Mouse (Mus musculus): ENCODE measurements at regions not wholly inside any gene's neighbourhood (a gene's known extent, or its start where the extent isn't known, plus 50 kb on each side); places are given as distances from the start of the nearest gene placed in this dataset.

DNA sequence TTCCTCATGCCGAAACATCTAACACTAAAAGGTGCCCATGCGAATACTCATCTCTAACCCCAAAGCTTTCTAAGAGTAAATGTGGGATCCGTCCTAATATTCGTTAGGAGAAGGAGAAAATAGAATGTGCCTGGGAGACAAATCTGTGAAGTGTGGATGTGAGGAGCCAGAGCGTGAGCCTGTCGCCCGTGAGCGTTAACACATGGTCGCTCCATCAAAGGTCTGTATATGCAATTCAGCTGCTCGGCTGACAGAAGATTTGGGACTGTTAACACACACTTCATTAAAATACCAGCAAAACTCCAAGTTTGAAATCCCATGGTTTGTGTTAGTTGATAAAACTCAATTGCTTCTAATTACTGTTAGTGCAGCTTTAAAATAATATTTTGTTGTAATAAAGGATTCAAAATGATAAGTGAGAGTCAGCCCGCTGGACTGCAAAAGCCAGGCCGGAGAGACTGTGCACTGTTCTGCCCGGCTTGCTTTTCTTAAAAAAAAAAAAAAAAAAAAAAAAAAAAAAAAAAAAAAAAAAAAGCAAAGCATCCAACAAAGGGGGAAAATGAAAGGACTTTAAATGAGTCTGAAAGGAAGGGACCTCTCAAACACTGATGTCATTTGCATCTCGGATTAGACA, 227.0 kb downstream of the Nkx6-1 start:
- WGBS: 79% methylated on average over 14 of the region's 14 CpGs
- no peaks in the 10 kb centered on the region for H3K4me1 ChIP-seq (replicated peaks; ENCODE audit: control insufficient read depth, insufficient read depth, low read length)
- H3K9me3 ChIP-seq (ENCODE audit: control insufficient read depth, low read length): no peaks in the 10 kb centered on the region
- DNase-seq (ENCODE audit: low spot score) (no peak), ATAC-seq (replicated peaks; ENCODE audit: low FRiP score) (no peak)
- no peak overlapping the region for H3K4me3 ChIP-seq (ENCODE audit: low read depth, low read length)
- H3K36me3 ChIP-seq (ENCODE audit: control insufficient read depth, insufficient read depth, low read length): no peaks in the 10 kb centered on the region
- no peak overlapping the region for H3K4me2 ChIP-seq
- no peak overlapping the region for H3K9ac ChIP-seq (ENCODE audit: low read depth, low read length)
- no peaks in the 10 kb centered on the region for H3K27me3 ChIP-seq (replicated peaks; ENCODE audit: control insufficient read depth, insufficient read depth, low read length)
- H3K27ac ChIP-seq (ENCODE audit: low read depth, low read length): no peak overlapping the region

DNA sequence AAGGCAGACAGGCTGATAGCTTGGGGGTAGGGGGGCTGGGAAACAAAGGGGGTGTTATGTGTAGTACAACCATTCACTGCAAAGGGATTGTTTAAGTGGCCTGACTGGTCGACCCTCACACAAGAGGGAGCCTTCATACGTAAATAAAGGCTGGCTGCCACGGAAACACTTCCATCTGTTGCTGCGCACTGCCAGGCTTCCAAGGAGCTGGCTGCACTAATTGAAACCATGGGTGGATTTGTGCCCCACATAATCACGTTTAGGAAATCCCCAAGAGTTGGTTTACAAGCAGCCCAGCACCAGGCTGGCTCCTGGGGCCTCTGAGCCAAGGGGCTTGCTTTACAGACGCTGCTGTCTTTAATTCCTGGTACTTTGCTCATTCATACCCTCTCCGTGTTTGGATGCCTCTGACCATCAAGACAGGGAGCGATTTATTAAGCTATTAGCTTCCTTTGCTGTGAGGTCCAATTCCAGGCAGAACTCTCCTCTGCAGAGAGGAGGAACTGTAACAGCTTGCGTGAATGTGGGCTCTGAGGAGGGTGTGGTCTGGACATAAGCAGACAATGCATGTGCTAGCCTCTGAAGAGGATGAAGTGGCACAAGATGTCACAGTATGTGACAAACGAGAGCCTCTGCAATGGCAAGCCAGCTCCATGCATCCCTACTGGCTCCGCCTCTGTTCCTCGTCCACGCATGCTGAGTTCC, 238.6 kb downstream of the Nkx6-1 start:
- no peak overlapping the region for H3K4me2 ChIP-seq
- DNase-seq (ENCODE audit: low spot score): no peak
- 51% methylated on average over 13 of the region's 13 CpGs for WGBS

DNA sequence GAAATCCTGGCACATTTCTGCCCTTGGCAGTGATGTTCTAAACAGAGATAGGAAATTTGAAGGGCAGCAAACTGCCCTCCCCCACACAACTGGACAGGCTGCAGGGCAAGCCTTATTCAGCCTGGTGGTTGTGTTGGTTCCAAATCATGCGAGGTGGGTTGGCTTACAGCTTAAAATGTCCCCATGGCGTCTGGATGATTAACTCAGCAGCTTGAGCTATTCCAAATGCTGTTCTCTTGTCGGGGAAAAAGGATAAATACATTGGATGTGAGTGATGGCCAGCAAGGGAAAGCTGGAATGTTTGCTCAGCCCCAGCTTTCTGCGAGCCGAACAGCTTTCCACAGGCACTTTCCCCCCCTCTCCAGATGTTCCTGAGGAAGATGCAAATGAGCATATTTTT, 280.5 kb downstream of the Nkx6-1 start:
- H3K9me3 ChIP-seq (ENCODE audit: control insufficient read depth, low read length): no peaks in the 10 kb centered on the region
- H3K36me3 ChIP-seq (ENCODE audit: control insufficient read depth, insufficient read depth, low read length): no peaks in the 10 kb centered on the region
- DNase-seq (ENCODE audit: low spot score): no peak
- H3K27ac ChIP-seq (ENCODE audit: low read depth, low read length): no peak overlapping the region
- H3K4me1 ChIP-seq (replicated peaks; ENCODE audit: control insufficient read depth, insufficient read depth, low read length): no peaks in the 10 kb centered on the region
- ATAC-seq (replicated peaks; ENCODE audit: low FRiP score): no peak
- H3K9ac ChIP-seq (ENCODE audit: low read depth, low read length): no peak overlapping the region
- H3K4me3 ChIP-seq (ENCODE audit: low read depth, low read length): no peak overlapping the region
- H3K27me3 ChIP-seq (replicated peaks; ENCODE audit: control insufficient read depth, insufficient read depth, low read length): no peaks in the 10 kb centered on the region
- no peak overlapping the region for H3K4me2 ChIP-seq
- 62% methylated on average over 5 of the region's 5 CpGs for WGBS

More for the DNA sequence above, 238.6 kb downstream of the Nkx6-1 start:
- Histone ChIP-seq H3K4me1 (replicated peaks; ENCODE audit: control insufficient read depth, insufficient read depth, low read length) (no peaks in the 10 kb centered on the region), H3K9ac (ENCODE audit: low read depth, low read length) (no peak overlapping the region), H3K4me3 (ENCODE audit: low read depth, low read length) (no peak overlapping the region), H3K9me3 (ENCODE audit: control insufficient read depth, low read length) (no peaks in the 10 kb centered on the region), H3K27me3 (replicated peaks; ENCODE audit: control insufficient read depth, insufficient read depth, low read length) (no peaks in the 10 kb centered on the region), H3K27ac (ENCODE audit: low read depth, low read length) (no peak overlapping the region), H3K36me3 (ENCODE audit: control insufficient read depth, insufficient read depth, low read length) (no peaks in the 10 kb centered on the region)
- ATAC-seq (replicated peaks; ENCODE audit: low FRiP score): no peak

DNA sequence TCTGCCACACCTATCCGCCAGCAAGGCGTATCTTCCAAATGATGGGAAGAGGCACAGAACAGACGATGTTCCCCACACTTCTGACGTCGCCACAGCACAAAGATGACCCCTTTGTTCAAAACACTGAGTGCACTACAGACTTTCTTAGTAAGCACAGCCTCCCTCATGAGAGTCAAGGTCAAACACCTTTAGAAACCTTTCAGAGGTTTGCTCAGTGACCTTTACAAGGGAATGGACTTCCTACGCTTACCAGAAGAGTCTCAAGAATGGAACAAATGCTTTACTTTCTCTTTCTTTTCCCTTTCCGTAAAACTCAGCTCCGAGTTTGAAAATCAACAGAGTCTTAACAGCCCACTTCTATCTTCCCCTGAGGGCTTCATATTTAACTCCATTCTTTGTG, 283.4 kb downstream of the Nkx6-1 start:
- Histone ChIP-seq H3K4me1 (replicated peaks; ENCODE audit: control insufficient read depth, insufficient read depth, low read length) (no peaks in the 10 kb centered on the region), H3K9ac (ENCODE audit: low read depth, low read length) (no peak overlapping the region), H3K27me3 (replicated peaks; ENCODE audit: control insufficient read depth, insufficient read depth, low read length) (no peaks in the 10 kb centered on the region), H3K4me2 (no peak overlapping the region), H3K36me3 (ENCODE audit: control insufficient read depth, insufficient read depth, low read length) (no peaks in the 10 kb centered on the region), H3K27ac (ENCODE audit: low read depth, low read length) (no peak overlapping the region), H3K9me3 (ENCODE audit: control insufficient read depth, low read length) (no peaks in the 10 kb centered on the region), H3K4me3 (ENCODE audit: low read depth, low read length) (no peak overlapping the region)
- ATAC-seq (replicated peaks; ENCODE audit: low FRiP score) (no peak), DNase-seq (ENCODE audit: low spot score) (no peak)
- 86% methylated on average over 8 of the region's 8 CpGs for WGBS

DNA sequence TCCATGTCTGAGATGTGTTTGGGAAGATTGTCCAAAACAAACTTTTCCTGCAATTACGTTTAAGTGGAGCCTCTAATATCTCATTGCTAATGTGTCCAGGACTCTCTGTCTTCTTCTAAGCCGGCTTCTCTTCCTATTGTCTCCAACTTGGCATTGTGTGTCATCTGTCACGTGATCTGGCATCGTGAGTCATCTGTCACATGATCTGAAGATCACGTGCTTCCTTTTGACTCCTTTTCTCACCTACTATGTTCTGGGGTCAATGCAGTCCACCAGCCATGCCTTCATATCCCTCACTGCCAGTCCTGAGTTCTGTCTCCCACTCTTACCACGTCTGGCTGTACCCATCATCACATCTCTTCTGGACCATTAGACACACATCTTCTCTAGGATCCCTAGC, 288.1 kb downstream of the Nkx6-1 start:
- WGBS: 77% methylated on average over 6 of the region's 6 CpGs
- DNase-seq (ENCODE audit: low spot score): no peak

DNA sequence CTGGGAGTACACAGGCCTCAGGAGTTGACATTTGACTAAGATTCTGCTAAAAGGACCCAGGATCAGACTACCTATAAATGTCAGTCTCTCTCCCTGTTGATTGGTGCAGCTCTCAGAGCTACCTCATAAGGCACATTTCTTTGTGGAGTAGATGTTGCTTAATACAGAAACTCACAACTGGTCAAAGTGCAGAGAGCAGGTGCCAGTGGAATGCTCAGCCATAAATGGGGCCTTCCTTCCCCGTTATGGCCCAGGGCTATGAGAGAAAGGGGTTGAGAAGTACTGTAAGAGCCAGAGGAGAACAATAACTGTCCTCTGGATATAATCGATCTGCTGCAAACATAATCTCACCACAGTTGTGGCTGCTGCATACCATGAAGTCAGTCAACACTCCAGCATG, 290.7 kb downstream of the Nkx6-1 start:
- H3K4me3 ChIP-seq (ENCODE audit: low read depth, low read length): no peak overlapping the region
- H3K4me2 ChIP-seq: no peak overlapping the region
- no peaks in the 10 kb centered on the region for H3K27me3 ChIP-seq (replicated peaks; ENCODE audit: control insufficient read depth, insufficient read depth, low read length)
- WGBS: 65% methylated on average over 2 of the region's 2 CpGs
- H3K9me3 ChIP-seq (ENCODE audit: control insufficient read depth, low read length): no peaks in the 10 kb centered on the region
- no peak overlapping the region for H3K27ac ChIP-seq (ENCODE audit: low read depth, low read length)
- H3K4me1 ChIP-seq (replicated peaks; ENCODE audit: control insufficient read depth, insufficient read depth, low read length): no peaks in the 10 kb centered on the region
- no peak for DNase-seq (ENCODE audit: low spot score)
- no peaks in the 10 kb centered on the region for H3K36me3 ChIP-seq (ENCODE audit: control insufficient read depth, insufficient read depth, low read length)
- no peak overlapping the region for H3K9ac ChIP-seq (ENCODE audit: low read depth, low read length)
- ATAC-seq (replicated peaks; ENCODE audit: low FRiP score): no peak

More for the DNA sequence above, 288.1 kb downstream of the Nkx6-1 start:
- no peaks in the 10 kb centered on the region for H3K36me3 ChIP-seq (ENCODE audit: control insufficient read depth, insufficient read depth, low read length)
- H3K4me3 ChIP-seq (ENCODE audit: low read depth, low read length): no peak overlapping the region
- H3K4me1 ChIP-seq (replicated peaks; ENCODE audit: control insufficient read depth, insufficient read depth, low read length): no peaks in the 10 kb centered on the region
- H3K9me3 ChIP-seq (ENCODE audit: control insufficient read depth, low read length): no peaks in the 10 kb centered on the region
- no peak overlapping the region for H3K4me2 ChIP-seq
- no peak overlapping the region for H3K27ac ChIP-seq (ENCODE audit: low read depth, low read length)
- ATAC-seq (replicated peaks; ENCODE audit: low FRiP score): no peak
- no peak overlapping the region for H3K9ac ChIP-seq (ENCODE audit: low read depth, low read length)
- no peaks in the 10 kb centered on the region for H3K27me3 ChIP-seq (replicated peaks; ENCODE audit: control insufficient read depth, insufficient read depth, low read length)

DNA sequence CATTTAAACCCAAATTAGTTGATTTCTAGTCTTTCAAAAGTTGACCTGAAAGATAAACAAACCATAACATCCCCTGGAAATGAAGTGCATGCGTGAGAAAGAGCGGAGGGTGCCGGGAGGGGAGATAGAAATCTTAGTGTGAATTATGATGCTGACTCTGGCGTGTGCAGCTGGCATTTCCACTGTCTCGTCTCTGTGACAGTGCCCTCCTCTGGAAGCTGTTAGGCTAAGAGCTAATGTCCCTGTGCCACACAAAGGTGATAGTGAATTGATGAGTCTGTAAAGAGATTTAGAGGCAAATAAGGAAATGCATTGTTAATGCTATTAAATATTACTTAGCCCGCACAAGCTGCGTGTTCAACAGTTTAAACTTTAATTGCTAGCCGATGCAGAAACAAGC, 292.6 kb downstream of the Nkx6-1 start:
- ATAC-seq (replicated peaks; ENCODE audit: low FRiP score): no peak
- Histone ChIP-seq H3K27me3 (replicated peaks; ENCODE audit: control insufficient read depth, insufficient read depth, low read length) (no peaks in the 10 kb centered on the region), H3K4me2 (no peak overlapping the region), H3K4me3 (ENCODE audit: low read depth, low read length) (no peak overlapping the region), H3K4me1 (replicated peaks; ENCODE audit: control insufficient read depth, insufficient read depth, low read length) (no peaks in the 10 kb centered on the region), H3K9me3 (ENCODE audit: control insufficient read depth, low read length) (no peaks in the 10 kb centered on the region), H3K36me3 (ENCODE audit: control insufficient read depth, insufficient read depth, low read length) (no peaks in the 10 kb centered on the region), H3K27ac (ENCODE audit: low read depth, low read length) (no peak overlapping the region), H3K9ac (ENCODE audit: low read depth, low read length) (no peak overlapping the region)
- 80% methylated on average over 8 of the region's 8 CpGs for WGBS
- DNase-seq (ENCODE audit: low spot score): no peak

DNA sequence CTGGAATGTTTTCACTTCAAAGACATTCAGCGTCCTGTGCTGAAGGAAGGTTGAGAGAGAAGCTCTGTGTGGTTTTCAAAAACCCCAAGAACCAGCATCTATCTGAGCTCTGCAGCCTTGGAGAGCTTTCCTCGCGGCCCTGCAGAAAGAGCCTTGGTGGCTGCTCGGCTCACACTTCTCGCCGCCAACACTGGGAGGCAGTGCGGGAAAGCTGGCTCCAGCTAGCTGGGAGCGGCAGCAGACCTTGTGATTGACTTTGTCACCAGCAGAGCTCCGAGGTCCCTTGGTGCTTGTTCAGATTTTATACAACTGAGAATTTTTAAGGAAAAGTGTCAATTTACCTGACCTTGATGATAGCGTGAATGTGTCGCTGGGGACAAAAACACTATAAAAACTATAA, 299.4 kb downstream of the Nkx6-1 start:
- ATAC-seq (replicated peaks; ENCODE audit: low FRiP score) (no peak), DNase-seq (ENCODE audit: low spot score) (no peak)
- Histone ChIP-seq H3K36me3 (ENCODE audit: control insufficient read depth, insufficient read depth, low read length) (no peaks in the 10 kb centered on the region), H3K9ac (ENCODE audit: low read depth, low read length) (no peak overlapping the region), H3K4me2 (no peak overlapping the region), H3K4me3 (ENCODE audit: low read depth, low read length) (no peak overlapping the region), H3K9me3 (ENCODE audit: control insufficient read depth, low read length) (no peaks in the 10 kb centered on the region), H3K27me3 (replicated peaks; ENCODE audit: control insufficient read depth, insufficient read depth, low read length) (0 out of 2 replicates have a peak, but pooled peaks cover 2% of the 10 kb centered on the region), H3K27ac (ENCODE audit: low read depth, low read length) (no peak overlapping the region), H3K4me1 (replicated peaks; ENCODE audit: control insufficient read depth, insufficient read depth, low read length) (no peaks in the 10 kb centered on the region)
- WGBS: 16% methylated on average over 11 of the region's 11 CpGs

DNA sequence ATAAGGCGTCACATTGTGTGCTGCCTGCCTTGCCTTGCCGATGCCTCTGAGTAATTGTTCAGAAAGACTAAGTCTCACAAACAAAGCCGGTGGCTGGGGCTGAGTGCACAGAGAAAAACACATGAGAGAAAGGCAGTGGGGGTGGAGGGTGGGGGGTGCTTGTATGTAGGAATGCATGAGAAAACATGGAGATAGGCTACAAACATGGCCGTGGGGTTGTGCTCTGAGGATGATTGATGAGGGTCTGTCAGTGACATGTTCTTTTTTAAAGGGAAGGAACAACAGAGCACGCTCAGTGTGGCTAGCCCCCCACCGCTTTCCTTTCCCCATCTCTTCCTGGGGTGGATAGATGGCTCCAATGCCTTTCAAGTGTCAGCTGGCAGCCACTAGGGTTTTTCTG, 304.8 kb downstream of the Nkx6-1 start:
- no peak for DNase-seq (ENCODE audit: low spot score)
- Histone ChIP-seq H3K36me3 (ENCODE audit: control insufficient read depth, insufficient read depth, low read length) (no peaks in the 10 kb centered on the region), H3K4me3 (ENCODE audit: low read depth, low read length) (no peak overlapping the region), H3K27me3 (replicated peaks; ENCODE audit: control insufficient read depth, insufficient read depth, low read length) (no peaks in the 10 kb centered on the region), H3K9me3 (ENCODE audit: control insufficient read depth, low read length) (no peaks in the 10 kb centered on the region), H3K4me2 (no peak overlapping the region), H3K4me1 (replicated peaks; ENCODE audit: control insufficient read depth, insufficient read depth, low read length) (no peaks in the 10 kb centered on the region), H3K27ac (ENCODE audit: low read depth, low read length) (no peak overlapping the region), H3K9ac (ENCODE audit: low read depth, low read length) (no peak overlapping the region)
- 69% methylated on average over 6 of the region's 6 CpGs for WGBS
- no peak for ATAC-seq (replicated peaks; ENCODE audit: low FRiP score)
